Mouse (Mus musculus) hindbrain, postnatal 0 days (tissue): ENCODE measurements at regions not wholly inside any gene's neighbourhood (a gene's known extent, or its start where the extent isn't known, plus 50 kb on each side); places are given as distances from the start of the nearest gene placed in this dataset.

Experiments used
- ATAC-seq: fragments of 200-750 bp; cut with Nextera tagmentation; 2 replicates; pipeline ENCODE4 v1.8.0; 2017; ENCODE audit warnings: mild to moderate bottlenecking, moderate TSS enrichment, moderate library complexity
- DNase-seq: peaks from one replicate; pipeline ENCODE4 v3.0.0-alpha.2; 2015; ENCODE audit warnings: low spot score
- H3K27ac ChIP-seq: fragments of 300-500 bp; sonication (generic); 2 replicates; pipeline ENCODE4 v1.5.1; 2014; ENCODE audit warnings: mild to moderate bottlenecking
- H3K27me3 ChIP-seq: fragments of 300-500 bp; sonication (generic); 2 replicates; pipeline ENCODE4 v1.6.1; 2014; ENCODE audit warnings: low read length, mixed read lengths; ENCODE audit not compliant: insufficient read depth
- H3K36me3 ChIP-seq: fragments of 300-500 bp; sonication (generic); 2 replicates; pipeline ENCODE4 v1.6.1; 2014; ENCODE audit warnings: low read length, mixed read lengths; ENCODE audit not compliant: insufficient read depth
- H3K4me1 ChIP-seq: fragments of 300-500 bp; sonication (generic); 2 replicates; pipeline ENCODE4 v1.6.1; 2014; ENCODE audit warnings: antibody characterized with exemption, low read length, mixed read lengths; ENCODE audit not compliant: insufficient read depth
- H3K4me2 ChIP-seq: fragments of 300-500 bp; sonication (generic); 2 replicates; pipeline ENCODE4 v1.6.1; 2014; ENCODE audit warnings: low read depth, mild to moderate bottlenecking, low read length, moderate library complexity, mixed read lengths
- H3K4me3 ChIP-seq: fragments of 300-500 bp; sonication (generic); 2 replicates; pipeline ENCODE4 v1.5.1; 2014; ENCODE audit warnings: low read length
- H3K9ac ChIP-seq: fragments of 300-500 bp; sonication (generic); replicated peaks from 2 replicates; pipeline ENCODE4 v1.6.1; 2014; ENCODE audit warnings: mild to moderate bottlenecking, low read length, moderate library complexity, mixed read lengths
- H3K9me3 ChIP-seq: fragments of 300-500 bp; sonication (generic); 2 replicates; pipeline ENCODE4 v1.6.1; 2016; ENCODE audit warnings: low read length, mixed read lengths
- CTCF ChIP-seq: IDR thresholded peaks from 2 replicates; pipeline ENCODE4 v1.5.1; 2016; ENCODE audit warnings: antibody characterized with exemption, control low read depth, low read depth
- WGBS: fragments of 180-500 bp; shearing (Covaris S2); extraction: QIAGEN DNeasy Blood & Tissue Kit; methylation state at CpG from one replicate; pipeline ENCODE4 v1.1.7; 2014; 5-methylcytosine and 5-hydroxymethylcytosine counted together

GRCm38 (mm10) chr13:52154111-52154843 lies 307.8 kb downstream of the Gadd45g start:
- Histone ChIP-seq H3K9ac (no peak overlapping the region), H3K27me3 (0 out of 2 replicates have a peak, but pooled peaks cover 3% of the 10 kb centered on the region), H3K4me1 (peaks cover 16% of the 10 kb centered on the region; the same call in 1 of the 2 replicates), H3K4me2 (peak overlapping the region; percentile 34), H3K36me3 (no peaks in the 10 kb centered on the region), H3K9me3 (no peaks in the 10 kb centered on the region), H3K27ac (peak overlapping the region; percentile 70), H3K4me3 (no peak overlapping the region)
- TF ChIP-seq CTCF = no peak
- peak; percentile 38; the same call in 1 of the 2 replicates for ATAC-seq
- WGBS = 45% methylated on average over 5 of the region's 5 CpGs
- peak; percentile 66 for DNase-seq

GRCm38 (mm10) chr13:52154844-52155587 lies 308.5 kb downstream of the Gadd45g start:
- peaks cover 16% of the 10 kb centered on the region; the same call in 1 of the 2 replicates for H3K4me1 ChIP-seq
- H3K9me3 ChIP-seq = no peaks in the 10 kb centered on the region
- DNase-seq (peak; percentile 92), ATAC-seq (peak; percentile 96)
- 0 out of 2 replicates have a peak, but pooled peaks cover 3% of the 10 kb centered on the region for H3K27me3 ChIP-seq
- WGBS = 12% methylated on average over 14 of the region's 14 CpGs
- H3K4me3 ChIP-seq = no peak overlapping the region
- no peak overlapping the region for H3K9ac ChIP-seq
- TF ChIP-seq CTCF = peak; percentile 59
- peak overlapping the region; percentile 70 for H3K27ac ChIP-seq
- H3K4me2 ChIP-seq = peak overlapping the region; percentile 34
- no peaks in the 10 kb centered on the region for H3K36me3 ChIP-seq

- no peak for TF ChIP-seq CTCF
- Histone ChIP-seq H3K27me3 (0 out of 2 replicates have a peak, but pooled peaks cover 1% of the 10 kb centered on the region), H3K9me3 (no peaks in the 10 kb centered on the region), H3K36me3 (no peaks in the 10 kb centered on the region), H3K4me2 (no peak overlapping the region), H3K9ac (no peak overlapping the region), H3K4me1 (peaks cover 16% of the 10 kb centered on the region; the same call in 1 of the 2 replicates), H3K27ac (peak overlapping the region; percentile 70), H3K4me3 (no peak overlapping the region)
- 62% methylated on average over 8 of the region's 8 CpGs for WGBS
- DNase-seq (peak; percentile 16), ATAC-seq (no peak)
Observed at GRCm38 (mm10) chr13:52155588-52156086, 309.2 kb downstream of the Gadd45g start.

- no peak overlapping the region for H3K27ac ChIP-seq
- H3K27me3 ChIP-seq = no peaks in the 10 kb centered on the region
- H3K4me2 ChIP-seq = no peak overlapping the region
- TF ChIP-seq CTCF = no peak
- H3K36me3 ChIP-seq = no peaks in the 10 kb centered on the region
- no peak overlapping the region for H3K9ac ChIP-seq
- ATAC-seq = no peak
- no peak for DNase-seq
- no peaks in the 10 kb centered on the region for H3K4me1 ChIP-seq
- no peak overlapping the region for H3K4me3 ChIP-seq
- no peaks in the 10 kb centered on the region for H3K9me3 ChIP-seq
- 79% methylated on average over 7 of the region's 7 CpGs for WGBS
Observed at GRCm38 (mm10) chr13:52162676-52163075, 316.2 kb downstream of the Gadd45g start.

GRCm38 (mm10) chr13:52165531-52165930 lies 319.1 kb downstream of the Gadd45g start:
- H3K4me3 ChIP-seq = no peak overlapping the region
- 74% methylated on average over 1 of the region's 1 CpGs for WGBS
- no peak overlapping the region for H3K9ac ChIP-seq
- no peak for DNase-seq
- TF ChIP-seq CTCF = no peak
- H3K36me3 ChIP-seq = no peaks in the 10 kb centered on the region
- no peak for ATAC-seq
- no peaks in the 10 kb centered on the region for H3K9me3 ChIP-seq
- H3K27ac ChIP-seq = no peak overlapping the region
- H3K4me2 ChIP-seq = no peak overlapping the region
- no peaks in the 10 kb centered on the region for H3K27me3 ChIP-seq
- no peaks in the 10 kb centered on the region for H3K4me1 ChIP-seq

GRCm38 (mm10) chr13:52167968-52168367 lies 321.5 kb downstream of the Gadd45g start:
- no peak overlapping the region for H3K4me2 ChIP-seq
- H3K27me3 ChIP-seq = no peaks in the 10 kb centered on the region
- no peak for DNase-seq
- TF ChIP-seq CTCF = no peak
- H3K4me1 ChIP-seq = no peaks in the 10 kb centered on the region
- H3K9ac ChIP-seq = no peak overlapping the region
- ATAC-seq = no peak
- H3K9me3 ChIP-seq = no peaks in the 10 kb centered on the region
- H3K4me3 ChIP-seq = no peak overlapping the region
- no peaks in the 10 kb centered on the region for H3K36me3 ChIP-seq
- WGBS = 67% methylated on average over 5 of the region's 5 CpGs
- no peak overlapping the region for H3K27ac ChIP-seq
